Mouse (Mus musculus) adrenal gland, postnatal 14 days (tissue): ENCODE measurements at regions not wholly inside any gene's neighbourhood (a gene's known extent, or its start where the extent isn't known, plus 50 kb on each side); places are given as distances from the start of the nearest gene placed in this dataset.

Experiments
- microRNA-seq, 2 experiments: library from miRNA; unstranded; fragments of <30 nt; microRNA quantifications; one replicate each; pipeline ENCODE4 v1.2.0; 2021

Small RNA genes lying in the stretch of these regions (microRNA-seq; reads per million reads assigned to microRNA genes)
- 15,900 to 17,312 reads per million in 2 experiments for gene Mir30a
- gene Mir30c-2: 271 to 442 reads per million in 2 experiments
